24 mouse cellular contexts compared by ENCODE assay signal in the genomic region with DNA sequence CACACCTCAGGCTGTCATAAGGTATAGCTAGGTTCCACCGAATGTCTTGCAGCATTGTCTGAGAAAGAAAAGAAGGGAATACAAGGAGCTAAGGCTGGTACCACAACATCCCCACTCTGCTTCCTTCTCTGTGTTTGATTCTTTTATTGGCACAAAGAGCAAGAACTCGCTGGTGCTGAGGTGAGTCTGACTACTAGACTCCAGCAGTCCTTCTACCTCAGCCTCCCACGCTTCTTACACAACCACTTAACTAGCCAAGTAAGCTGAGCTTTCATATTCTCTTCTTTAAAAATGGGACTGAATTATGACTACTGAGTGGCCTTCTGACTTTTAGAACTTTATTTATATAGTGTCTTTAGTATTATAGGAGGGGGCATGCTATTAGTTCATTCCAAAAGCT.
"Had no signal": no experiment of that assay in that cellular context is flagged by ENCODE, and none has a peak within 500 bp of the region (broad histone marks: within the 10 kb centered on the region; RNA-seq: fewer than 3 reads in every experiment).

No protein-coding gene starts in this region.

- DNase-seq: gastrocnemius, postnatal 14 days; gastrocnemius, postnatal 36 days; heart, adult 11 months; heart, adult 2 months; heart, postnatal 14 days; heart, postnatal 36 days; kidney, adult 11 months; kidney, adult 2 months; kidney, adult 9 months; kidney, postnatal 14 days; kidney, postnatal 36 days; layer of hippocampus, adult 9-11 months; layer of hippocampus, postnatal 36 days; left cerebral cortex, postnatal 4 days had no signal

- H3K4me3 ChIP-seq: heart, adult 2 months; heart, embryonic 13.5 days; heart, embryonic 15.5 days; hindbrain, embryonic 13.5 days; hindbrain, embryonic 15.5 days; kidney, embryonic 15.5 days; limb, embryonic 13.5 days; limb, embryonic 15.5 days; liver, embryonic 12.5 days had no signal

- H3K27ac ChIP-seq: heart, adult 2 months; heart, embryonic 13.5 days; heart, embryonic 15.5 days; hindbrain, embryonic 13.5 days; hindbrain, embryonic 15.5 days; hindbrain, postnatal 0 days; kidney, embryonic 15.5 days; kidney, postnatal 0 days; limb, embryonic 13.5 days; limb, embryonic 15.5 days; liver, embryonic 12.5 days had no signal
